Mouse (Mus musculus) myocyte (in vitro differentiated cells): Measurements from ENCODE around the gene Tmigd1.

Experiments used
- CEBPB ChIP-seq: IDR thresholded peaks from 2 replicates; pipeline ENCODE4 v1.6.1; 2011; ENCODE audit warnings: mild to moderate bottlenecking, moderate library complexity; ENCODE audit not compliant: poor library complexity, insufficient read depth, severe bottlenecking
- E2F4 ChIP-seq: IDR thresholded peaks from one replicate; pipeline ENCODE4 v1.6.1; 2011; ENCODE audit warnings: mild to moderate bottlenecking, control low read depth, moderate library complexity; ENCODE audit not compliant: insufficient read depth
- MAX ChIP-seq: IDR thresholded peaks from one replicate; pipeline ENCODE4 v1.6.1; 2011; ENCODE audit warnings: low read depth, mild to moderate bottlenecking, control low read depth
- MYOD1 ChIP-seq, 3 experiments: IDR thresholded peaks; one replicate each; pipeline ENCODE4 v1.6.1; 2011; ENCODE audit warnings: control low read depth in 2 of 3, low read depth in 2 of 3, mild to moderate bottlenecking in 2 of 3, moderate library complexity in 1 of 3; ENCODE audit not compliant: insufficient read length in 2 of 3, control insufficient read depth in 1 of 3
- MYOG ChIP-seq, 3 experiments: IDR thresholded peaks; one replicate each; pipeline ENCODE4 v1.6.1; 2011; ENCODE audit warnings: control low read depth in 2 of 3, low read depth in 2 of 3, mild to moderate bottlenecking in 2 of 3; ENCODE audit not compliant: insufficient read length in 2 of 3, control insufficient read depth in 1 of 3, insufficient read depth in 1 of 3
- POLR2A ChIP-seq: IDR thresholded peaks from one replicate; pipeline ENCODE4 v1.6.1; 2011; ENCODE audit warnings: low read depth, mild to moderate bottlenecking, control low read depth, moderate library complexity; ENCODE audit not compliant: insufficient read length
- POLR2AphosphoS2 ChIP-seq: IDR thresholded peaks from one replicate; pipeline ENCODE4 v1.6.1; 2011; ENCODE audit warnings: low read depth, control low read depth; ENCODE audit not compliant: insufficient read length
- SRF ChIP-seq: IDR thresholded peaks from one replicate; pipeline ENCODE4 v1.6.1; 2011; ENCODE audit warnings: low read depth; ENCODE audit not compliant: control insufficient read depth, insufficient read length
- TCF12 ChIP-seq: IDR thresholded peaks from one replicate; pipeline ENCODE4 v1.6.1; 2011; ENCODE audit warnings: mild to moderate bottlenecking, control low read depth; ENCODE audit not compliant: poor library complexity, insufficient read depth, severe bottlenecking
- TCF3 ChIP-seq: IDR thresholded peaks from one replicate; pipeline ENCODE4 v1.6.1; 2011; ENCODE audit warnings: low read depth, control low read depth; ENCODE audit not compliant: insufficient read length
- USF1 ChIP-seq: IDR thresholded peaks from one replicate; pipeline ENCODE4 v1.6.1; 2011; ENCODE audit warnings: low read depth, mild to moderate bottlenecking, control low read depth, moderate library complexity

GRCm38 (mm10) chr11:76908651-76909050 lies 6.7 kb downstream of the Tmigd1 start:
- TF ChIP-seq USF1 (no peak), POLR2A (no peak), MAX (no peak), TCF12 (no peak), CEBPB (no peak), MYOG (IDR thresholded peaks at IDR 0.05; ENCODE audit: control insufficient read depth in 1 of 3, insufficient read depth in 1 of 3, insufficient read length in 2 of 3, low read depth in 2 of 3) (no peak), TCF3 (no peak), E2F4 (no peak), MYOD1 (IDR thresholded peaks at IDR 0.05; ENCODE audit: control insufficient read depth in 1 of 3, insufficient read length in 2 of 3, low read depth in 2 of 3) (no peak), POLR2AphosphoS2 (no peak), SRF (no peak)
